Comparison of ENCODE assay signal across 30 mouse cellular contexts in genomic region chr10:68175811-68176210, GRCm38 (mm10).
DNase-seq lines count a peak whose midpoint lies in the region; ATAC-seq and TF ChIP-seq lines count a peak whose summit lies in the region.
"Had no signal": no experiment of that assay in that cellular context is flagged by ENCODE, and none has a peak within 500 bp of the region (broad histone marks: within the 10 kb centered on the region; RNA-seq: fewer than 3 reads in every experiment).

No protein-coding gene starts in this region.

- peaks cover 15% of the 10 kb centered on the region for H3K36me3 ChIP-seq in liver, adult 2 months (ENCODE audit: control insufficient read depth, insufficient read depth, low read length)
- peaks cover 3% of the 10 kb centered on the region; the same call in 1 of the 2 replicates for H3K36me3 ChIP-seq in liver, postnatal 0 days (replicated peaks; ENCODE audit: insufficient read depth, low read length)
- no peaks in the 10 kb centered on the region for H3K36me3 ChIP-seq in liver, embryonic 12.5 days
- H3K36me3 ChIP-seq: forebrain, embryonic 10.5 days; forebrain, embryonic 12.5 days; G1E had no signal

- H3K27ac ChIP-seq in liver, adult 2 months (replicated peaks; ENCODE audit: insufficient read depth, low read depth, low read length): peak overlapping the region; percentile 25; the same call in 1 of the 2 replicates
- H3K27ac ChIP-seq in liver, postnatal 0 days (ENCODE audit: low read depth): peak overlapping the region; percentile 58; the same call in 1 of the 2 replicates
- no peak overlapping the region for H3K27ac ChIP-seq in liver, embryonic 12.5 days
- peak overlapping the region; percentile 55 for H3K27ac ChIP-seq in bone marrow macrophage, adult 2 months (ENCODE audit: insufficient read depth, low read depth, low read length)
- H3K27ac ChIP-seq: embryonic facial prominence, embryonic 13.5 days; embryonic facial prominence, embryonic 15.5 days; forebrain, embryonic 10.5 days; forebrain, embryonic 12.5 days had no signal

- no peak overlapping the region for H3K9ac ChIP-seq in liver, adult 2 months (ENCODE audit: low read depth, low read length)
- no peak overlapping the region for H3K9ac ChIP-seq in liver, postnatal 0 days (replicated peaks)
- no peak overlapping the region for H3K9ac ChIP-seq in liver, embryonic 12.5 days
- H3K9ac ChIP-seq: embryonic facial prominence, embryonic 13.5 days; embryonic facial prominence, embryonic 15.5 days; forebrain, embryonic 12.5 days had no signal

- no peak overlapping the region for H3K4me3 ChIP-seq in liver, adult 2 months (ENCODE audit: insufficient read depth, low read depth, low read length)
- no peak overlapping the region for H3K4me3 ChIP-seq in liver, postnatal 0 days (ENCODE audit: low read depth, low read length)
- no peak overlapping the region for H3K4me3 ChIP-seq in liver, embryonic 12.5 days
- H3K4me3 ChIP-seq in bone marrow macrophage, adult 2 months (ENCODE audit: insufficient read depth, low read length): no peak overlapping the region
- H3K4me3 ChIP-seq: embryonic facial prominence, embryonic 13.5 days; embryonic facial prominence, embryonic 15.5 days; erythroblast, embryonic 14.5 days; forebrain, embryonic 10.5 days; forebrain, embryonic 12.5 days had no signal

- TF ChIP-seq POLR2A in liver, adult 2 months (IDR thresholded peaks at IDR 0.05; ENCODE audit: extremely low read depth, insufficient read depth, low read length): no peak
- TF ChIP-seq POLR2A in bone marrow macrophage, adult 2 months (IDR thresholded peaks at IDR 0.05; ENCODE audit: borderline replicate concordance, low read depth, low read length): no peak

- intact Hi-C loops in heart, postnatal 14 days (cut with DNase I): no loop called here

- H3K4me2 ChIP-seq in liver, postnatal 0 days (ENCODE audit: low read depth, low read length): no peak overlapping the region
- no peak overlapping the region for H3K4me2 ChIP-seq in liver, embryonic 12.5 days
- H3K4me2 ChIP-seq: embryonic facial prominence, embryonic 13.5 days; embryonic facial prominence, embryonic 15.5 days; forebrain, embryonic 12.5 days had no signal

- H3K9me3 ChIP-seq in liver, postnatal 0 days (ENCODE audit: low read length): no peaks in the 10 kb centered on the region
- H3K9me3 ChIP-seq in liver, embryonic 12.5 days (replicated peaks): no peaks in the 10 kb centered on the region
- H3K9me3 ChIP-seq: embryonic facial prominence, embryonic 13.5 days; embryonic facial prominence, embryonic 15.5 days; forebrain, embryonic 10.5 days; forebrain, embryonic 12.5 days had no signal

- H3K4me1 ChIP-seq in liver, adult 2 months (ENCODE audit: control insufficient read depth, insufficient read depth, low read length): peaks cover 15% of the 10 kb centered on the region
- peaks cover 6% of the 10 kb centered on the region for H3K4me1 ChIP-seq in liver, postnatal 0 days (ENCODE audit: insufficient read depth)
- H3K4me1 ChIP-seq in liver, embryonic 12.5 days: peaks cover 10% of the 10 kb centered on the region
- H3K4me1 ChIP-seq in bone marrow macrophage, adult 2 months (ENCODE audit: control insufficient read depth, insufficient read depth, low read length): peaks cover 35% of the 10 kb centered on the region
- H3K4me1 ChIP-seq: forebrain, embryonic 12.5 days had no signal

- peaks cover 49% of the 10 kb centered on the region for H3K79me2 ChIP-seq in liver, adult 2 months (ENCODE audit: control insufficient read depth, insufficient read depth, low read length)

- peak; percentile 88 for ATAC-seq in liver, postnatal 0 days
- no peak for ATAC-seq in liver, embryonic 12.5 days
- ATAC-seq: activated CD4-positive, CD25-positive, alpha-beta regulatory T cell, adult 4 months; CD4-positive, CD25-positive, alpha-beta regulatory T cell, adult 4 months; forebrain, embryonic 14.5 days; Patski had no signal

- no peak for TF ChIP-seq CTCF in liver, adult 2 months (IDR thresholded peaks at IDR 0.05; ENCODE audit: low read depth, low read length)
- TF ChIP-seq CTCF in liver, postnatal 0 days (IDR thresholded peaks at IDR 0.05; ENCODE audit: low read depth): no peak
- no peak for TF ChIP-seq CTCF in bone marrow macrophage, adult 2 months (IDR thresholded peaks at IDR 0.05; ENCODE audit: low read depth, low read length)

- peak; percentile 84 for DNase-seq in heart, adult 11 months
- DNase-seq in heart, postnatal 14 days: no peak
- peak; percentile 48 for DNase-seq in liver, adult 2 months (ENCODE audit: extremely low read depth, low read depth, low spot score)
- DNase-seq in liver: no peak
- peak; percentile 33 for DNase-seq in liver, postnatal 0 days
- DNase-seq in left cerebral cortex, adult 18-20 months (ENCODE audit: low spot score in 2 of 2): no peak
- DNase-seq: adrenal gland, adult 8-10 months; adrenal gland, postnatal 14 days; adrenal gland, postnatal 36 days; B cell, adult 2 months; cerebellum, adult 11 months; cerebellum, adult 18-20 months; cerebellum, adult 8-10 months; cerebellum, adult 9-11 months; cerebellum, postnatal 14 days; cerebellum, postnatal 36 days; embryo, embryonic 11 days had no signal

- 58% methylated on average over 5 of the region's 5 CpGs for WGBS in liver, adult 2 months
- 83% methylated on average over 5 of the region's 5 CpGs for WGBS in liver, postnatal 0 days (ENCODE audit: insufficient replicate concordance)
- 77% methylated on average over 5 of the region's 5 CpGs for WGBS in liver, embryonic 12.5 days (ENCODE audit: insufficient replicate concordance)

- no peaks in the 10 kb centered on the region for H3K27me3 ChIP-seq in liver, adult 2 months (ENCODE audit: control insufficient read depth, insufficient read depth, low read length)
- H3K27me3 ChIP-seq in liver, postnatal 0 days (ENCODE audit: insufficient read depth, low read length): no peaks in the 10 kb centered on the region
- H3K27me3 ChIP-seq in liver, embryonic 12.5 days (replicated peaks): no peaks in the 10 kb centered on the region
- H3K27me3 ChIP-seq: CH12.LX; embryonic facial prominence, embryonic 13.5 days; embryonic facial prominence, embryonic 15.5 days; forebrain, embryonic 12.5 days; Patski had no signal

- TF ChIP-seq EP300 in liver, postnatal 0 days (IDR thresholded peaks at IDR 0.05; ENCODE audit: low read depth): no peak

Comparison
In these comparisons a context has a peak if more than half of its experiments do, and no peak if none do; other contexts are left out.
1. DNase-seq: peak in heart, adult 11 months (single experiment), liver, adult 2 months (single experiment) and liver, postnatal 0 days (single experiment); none in heart, postnatal 14 days (0 of 2), liver (single experiment) and left cerebral cortex, adult 18-20 months (0 of 2).